Mouse (Mus musculus) heart, adult 8-10 months (tissue): ENCODE measurements at regions not wholly inside any gene's neighbourhood (a gene's known extent, or its start where the extent isn't known, plus 50 kb on each side); places are given as distances from the start of the nearest gene placed in this dataset.

ENCODE experiments used
- DNase-seq: peaks from one replicate; pipeline ENCODE4 v3.0.0; 2022; ENCODE audit warnings: low spot score

DNA sequence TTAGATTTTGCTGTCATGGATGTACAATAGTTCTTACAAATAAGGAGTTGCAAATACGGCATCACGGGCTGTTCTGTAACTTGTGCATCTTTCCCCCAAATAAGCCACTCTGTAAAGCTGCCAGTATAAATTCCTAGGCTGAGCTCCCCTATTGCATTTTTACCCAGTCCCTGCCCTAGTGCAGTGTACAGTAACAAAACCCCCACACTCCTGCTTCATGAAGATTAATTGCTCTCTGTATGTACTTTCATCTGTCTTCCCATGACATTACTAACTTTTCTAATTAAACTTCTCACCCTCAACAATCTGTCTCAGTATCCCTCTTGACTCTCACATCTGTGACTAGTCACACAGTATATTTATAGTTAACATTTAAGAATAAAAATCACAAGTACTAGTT is 73.4 kb downstream of the Tm4sf1 start:
- DNase-seq, result no peak

- DNase-seq, result no peak
Observed at GRCm38 (mm10) chr3:57223773-57224172, 78.0 kb downstream of the Tm4sf1 start.

DNA sequence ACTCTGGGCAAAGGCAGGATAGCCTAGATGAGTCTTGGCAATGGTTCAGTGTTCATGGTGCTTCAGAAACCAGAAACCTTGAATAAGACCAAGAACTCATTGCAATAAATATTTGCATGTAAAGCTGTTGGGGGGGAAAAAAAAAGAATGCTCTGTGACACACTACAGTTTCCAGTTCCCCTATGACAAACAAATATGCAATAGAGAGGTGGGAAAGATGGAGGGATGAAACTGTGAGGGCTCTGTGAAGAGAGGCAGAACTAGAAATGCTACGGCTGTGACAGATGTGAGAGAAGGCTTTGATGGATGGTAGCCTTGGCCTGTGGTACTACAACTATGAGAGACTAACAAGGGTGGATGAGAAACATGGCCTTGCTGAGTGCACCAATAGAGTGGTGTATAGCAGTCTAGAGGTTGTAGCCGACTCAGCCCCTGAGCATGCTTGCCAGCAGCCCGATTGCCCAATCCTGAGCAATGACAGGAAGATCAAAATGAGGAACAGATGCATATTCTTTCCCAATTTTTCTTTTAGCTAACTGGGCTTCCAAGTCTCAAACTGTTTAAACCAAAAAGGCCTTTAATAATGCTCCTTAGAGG is 79.4 kb downstream of the Tm4sf1 start:
- DNase-seq, result no peak

DNA sequence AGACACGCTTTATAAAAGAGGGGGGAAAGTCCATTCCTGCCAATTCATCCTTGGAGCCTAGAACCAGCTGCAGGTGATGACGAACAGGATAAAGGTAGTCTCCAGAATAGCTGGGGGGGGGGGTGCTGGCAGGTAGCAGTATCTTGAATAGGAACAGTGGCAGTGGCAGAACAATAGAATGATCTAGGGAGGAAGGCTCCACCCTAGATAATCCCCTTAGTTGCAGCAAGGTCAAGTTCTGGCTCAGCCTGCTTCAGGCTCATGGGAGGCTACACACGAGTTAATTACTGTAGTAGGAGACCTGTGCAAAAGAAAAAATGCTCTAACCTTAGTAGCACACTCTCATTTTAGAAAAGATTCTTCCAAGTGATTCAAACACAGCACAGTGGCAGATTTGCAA is 83.4 kb downstream of the Tm4sf1 start:
- DNase-seq, result no peak

- DNase-seq, result peak; percentile 35
Observed at GRCm38 (mm10) chr3:57204066-57204723, 97.6 kb downstream of the Tm4sf1 start.

DNA sequence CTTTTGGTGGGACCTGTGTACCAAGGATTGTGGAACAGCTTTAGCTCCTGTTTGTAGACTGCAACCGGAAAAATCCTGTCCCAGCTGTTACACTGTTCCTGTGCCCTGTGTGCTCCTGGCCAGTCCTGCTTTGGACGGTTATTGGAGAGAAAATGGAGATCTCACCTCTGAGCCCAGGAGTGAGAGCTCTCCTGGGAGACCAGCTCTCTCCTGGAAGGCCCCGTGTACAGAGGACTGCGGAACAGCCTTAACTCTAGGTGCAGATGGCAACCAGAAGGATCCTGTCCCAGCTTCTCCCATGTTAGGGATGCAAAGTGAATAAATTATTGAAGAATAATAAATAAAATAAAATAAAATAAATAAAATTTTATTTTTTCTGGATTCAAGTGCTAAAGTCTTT is 98.4 kb downstream of the Tm4sf1 start:
- DNase-seq, result no peak

- DNase-seq, result peak; percentile 4
Observed at GRCm38 (mm10) chr3:57181587-57181986, 120.2 kb downstream of the Tm4sf1 start.

GRCm38 (mm10) chr3:57153177-57153948 is 148.4 kb downstream of the Tm4sf1 start:
- no peak for DNase-seq

GRCm38 (mm10) chr3:57149156-57149555 is 152.6 kb downstream of the Tm4sf1 start:
- DNase-seq, result no peak

- DNase-seq, result no peak
Observed at GRCm38 (mm10) chr3:57136847-57137246, 164.9 kb downstream of the Tm4sf1 start.

GRCm38 (mm10) chr3:57128606-57129005 is 173.2 kb downstream of the Tm4sf1 start:
- DNase-seq, result no peak

- no peak for DNase-seq
Observed at GRCm38 (mm10) chr3:57125792-57126485, 175.8 kb downstream of the Tm4sf1 start.

DNA sequence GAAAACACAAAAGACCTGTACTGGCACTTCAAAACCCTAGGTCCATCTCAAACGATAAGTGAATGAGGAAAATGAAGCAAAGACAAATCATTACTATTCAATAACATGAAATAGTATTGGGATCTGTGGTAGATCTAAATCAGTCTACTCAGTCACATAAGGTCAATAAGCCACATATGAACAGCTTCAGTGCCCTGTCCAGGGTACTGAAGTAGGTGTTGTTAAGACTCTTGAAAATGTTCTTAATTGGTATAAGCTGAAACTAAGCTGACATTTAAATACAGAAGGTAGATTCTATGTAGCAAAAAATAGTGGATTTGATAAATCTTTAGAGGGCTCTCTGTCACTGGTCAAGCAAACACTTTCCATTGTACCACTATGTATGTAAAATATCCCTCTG is 183.8 kb downstream of the Tm4sf1 start:
- no peak for DNase-seq

DNA sequence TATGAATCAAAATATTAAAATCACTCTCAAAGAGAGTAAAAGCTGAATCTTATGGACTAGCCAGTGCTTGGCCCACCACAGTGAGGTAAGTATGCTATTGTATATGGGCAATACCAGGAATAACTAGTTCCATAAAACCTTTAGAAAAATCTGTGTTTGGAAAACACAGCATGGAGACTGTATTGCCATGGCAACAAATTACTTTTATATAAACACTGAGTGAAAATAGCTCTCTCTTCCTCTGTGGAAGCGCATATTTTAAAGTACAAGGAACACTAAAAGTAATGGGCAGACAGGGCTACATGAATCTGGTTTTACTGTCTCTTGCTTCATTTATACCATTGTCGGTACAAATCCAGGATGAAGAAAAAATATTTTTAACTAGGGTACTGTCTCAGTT is 199.5 kb downstream of the Tm4sf1 start:
- DNase-seq, result no peak

- DNase-seq, result no peak
Observed at GRCm38 (mm10) chr3:57100515-57100914, 201.3 kb downstream of the Tm4sf1 start.

DNA sequence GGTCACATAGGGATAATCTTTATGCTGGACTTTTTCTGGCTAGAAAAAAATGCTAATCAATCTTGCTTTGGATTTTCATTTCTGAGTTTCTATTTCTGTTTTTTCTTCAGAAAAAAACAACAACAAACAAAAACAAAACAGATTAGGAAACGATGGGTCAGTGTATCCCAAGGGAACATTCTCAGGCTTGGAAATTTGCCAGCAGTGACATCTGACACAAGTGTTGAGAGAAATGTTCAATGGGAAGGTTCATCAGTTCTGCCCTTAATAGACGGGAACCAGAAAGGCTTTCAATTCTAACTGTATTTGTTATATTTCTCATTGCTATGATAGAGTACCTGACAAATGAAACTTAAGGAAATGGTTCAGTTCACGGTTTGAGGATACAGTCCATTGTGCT is 206.9 kb downstream of the Tm4sf1 start:
- no peak for DNase-seq

DNA sequence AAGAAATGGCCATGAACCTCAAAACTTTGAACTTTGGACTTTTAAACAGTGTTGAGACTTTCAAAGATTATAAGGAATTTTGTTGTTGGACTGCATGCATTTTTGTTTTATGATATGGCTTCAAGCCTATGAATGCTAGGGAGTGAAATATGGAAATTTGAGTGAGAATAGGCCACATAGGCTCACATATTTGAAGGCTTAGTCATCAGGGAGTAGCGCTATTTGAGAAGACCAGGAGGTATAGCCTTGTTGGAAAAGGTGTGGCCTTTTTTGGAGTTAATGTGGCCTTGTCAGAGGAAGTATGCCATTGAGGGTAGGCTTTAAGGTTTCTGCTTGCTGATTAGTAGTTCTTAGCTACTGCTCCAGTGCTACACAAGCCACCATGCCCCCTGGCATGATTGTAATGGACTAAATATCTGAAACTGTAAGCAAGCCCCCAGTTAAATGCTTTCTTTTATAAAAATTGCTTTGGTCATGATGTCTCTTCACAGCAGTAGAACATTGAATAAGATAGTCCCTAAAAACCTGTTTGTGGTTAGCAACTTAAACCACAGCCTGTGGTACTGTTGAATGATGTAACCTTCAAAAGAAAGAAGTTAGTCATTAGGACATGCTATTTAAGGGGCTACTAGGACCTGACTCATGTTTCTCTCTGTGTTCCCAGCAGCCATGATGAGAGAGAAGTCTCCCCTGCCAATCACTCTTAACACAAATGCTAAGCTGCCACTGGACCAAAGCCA is 208.4 kb downstream of the Tm4sf1 start:
- DNase-seq, result no peak

DNA sequence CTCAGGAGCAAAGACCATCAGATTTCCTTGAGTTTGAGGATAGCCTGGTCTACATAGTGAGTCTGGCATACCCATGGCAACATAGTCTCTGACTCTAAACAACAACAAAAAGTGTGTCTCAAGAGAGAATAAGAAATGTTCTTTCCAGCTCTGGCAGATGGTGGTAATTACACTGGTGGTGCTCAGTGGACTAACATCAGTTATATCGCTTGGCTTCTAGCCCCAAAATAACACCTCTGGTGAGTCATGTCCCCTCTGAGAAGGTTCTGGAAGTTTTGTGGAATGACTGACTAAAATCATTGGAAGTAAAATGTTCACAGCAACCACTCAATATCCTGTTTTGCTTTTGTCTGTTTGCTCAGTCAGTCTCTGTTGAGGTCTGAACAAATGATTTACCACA is 227.3 kb downstream of the Tm4sf1 start:
- DNase-seq, result no peak

DNA sequence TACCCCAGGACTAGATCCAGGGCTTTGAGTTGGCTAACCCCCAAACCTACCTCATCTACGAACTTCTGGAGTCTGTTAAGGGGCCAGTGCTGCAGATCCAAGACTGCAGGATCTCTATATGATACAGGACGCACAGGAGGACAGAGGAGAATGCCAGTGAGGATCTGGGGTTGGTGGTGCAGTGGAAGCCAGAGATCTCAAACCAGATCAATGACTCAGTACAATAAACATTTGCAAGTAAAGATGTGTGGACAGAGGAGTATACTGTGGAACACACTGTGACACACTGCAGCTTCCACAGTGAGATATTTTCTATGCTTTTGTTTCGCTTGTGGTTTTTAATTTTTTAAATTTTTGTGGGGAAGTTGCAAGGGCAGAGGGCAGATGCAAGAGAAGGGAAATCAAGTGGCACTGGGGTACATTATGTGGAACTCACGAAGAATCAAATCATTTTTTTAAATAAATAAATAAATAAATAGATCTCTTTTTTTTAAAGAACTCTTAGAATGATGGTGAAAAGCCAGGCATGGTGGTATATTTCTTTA is 227.8 kb downstream of the Tm4sf1 start:
- no peak for DNase-seq

GRCm38 (mm10) chr3:57033021-57033420 is 268.8 kb downstream of the Tm4sf1 start:
- DNase-seq, result no peak

DNA sequence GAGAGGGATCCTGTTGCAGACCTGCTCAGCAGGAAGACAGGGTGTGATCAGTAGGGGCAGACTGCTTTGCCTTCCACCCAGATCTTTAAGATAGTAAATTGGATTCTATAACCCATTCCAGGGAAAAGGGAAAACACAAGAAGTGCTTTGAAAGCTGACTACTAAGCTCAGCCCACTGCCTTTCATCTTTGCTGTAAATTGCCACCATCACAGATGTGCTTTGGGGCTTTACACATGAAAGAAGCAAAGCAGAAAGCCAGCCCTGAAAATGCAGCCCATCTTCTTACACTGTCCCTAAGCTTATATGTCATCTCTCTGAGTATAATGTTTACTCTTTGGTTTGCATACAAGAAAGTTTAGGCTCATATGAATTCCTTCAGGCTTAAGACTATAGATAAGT is 283.6 kb downstream of the Tm4sf1 start:
- DNase-seq, result no peak

DNA sequence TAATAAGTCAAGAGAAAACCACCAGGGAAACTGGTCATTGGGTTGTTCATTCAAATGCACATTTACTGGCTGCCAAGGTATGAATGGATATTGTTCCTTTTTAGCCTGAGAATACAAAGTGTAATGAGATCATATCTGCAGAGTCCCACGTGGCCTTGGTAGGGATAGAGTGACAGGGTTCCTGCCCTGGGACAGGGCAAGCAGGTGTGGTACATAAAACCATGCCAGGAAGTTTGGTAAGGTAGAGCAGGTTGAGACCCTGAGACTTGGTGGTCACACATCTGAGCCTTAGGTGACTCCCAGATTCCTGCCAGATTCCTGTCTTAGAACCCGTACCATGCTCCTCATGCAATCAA is 320.5 kb downstream of the Tm4sf1 start:
- no peak for DNase-seq
